Mouse (Mus musculus): ENCODE data around the gene Dnase1l1. TPM values are rescaled to one million over a fixed set of nuclear protein-coding genes. Genes with fewer than 3 reads are reported as not detected.

Dnase1l1 gene
- polyA plus RNA-seq, 1 experiment from 2014 or later: 2.8 TPM

- peak overlapping the region; percentile 54 for H3K4me2 ChIP-seq (ENCODE audit: low read length)
- 17% methylated on average over 35 of the region's 38 CpGs for WGBS
- H3K4me1 ChIP-seq (replicated peaks; ENCODE audit: control insufficient read depth, insufficient read depth, low read length): peaks cover 21% of the 10 kb centered on the region
- 0 out of 2 replicates have a peak, but pooled peaks cover 5% of the 10 kb centered on the region for H3K36me3 ChIP-seq (ENCODE audit: control insufficient read depth, insufficient read depth)
- peak overlapping the region; percentile 73 for H3K9ac ChIP-seq (replicated peaks; ENCODE audit: low read depth, low read length)
- peak overlapping the region; percentile 63 for H3K4me3 ChIP-seq (replicated peaks; ENCODE audit: low read length)
- ATAC-seq: peak; percentile 92
- no peaks in the 10 kb centered on the region for H3K9me3 ChIP-seq (ENCODE audit: control insufficient read depth, low read length)
- peak overlapping the region; percentile 93 for H3K27ac ChIP-seq (ENCODE audit: low read length)
- H3K27me3 ChIP-seq (replicated peaks; ENCODE audit: control insufficient read depth, insufficient read depth, low read length): no peaks in the 10 kb centered on the region
Observed at GRCm38 (mm10) chrX:74246213-74246681, 35.9 kb downstream of the Dnase1l1 start.

DNA sequence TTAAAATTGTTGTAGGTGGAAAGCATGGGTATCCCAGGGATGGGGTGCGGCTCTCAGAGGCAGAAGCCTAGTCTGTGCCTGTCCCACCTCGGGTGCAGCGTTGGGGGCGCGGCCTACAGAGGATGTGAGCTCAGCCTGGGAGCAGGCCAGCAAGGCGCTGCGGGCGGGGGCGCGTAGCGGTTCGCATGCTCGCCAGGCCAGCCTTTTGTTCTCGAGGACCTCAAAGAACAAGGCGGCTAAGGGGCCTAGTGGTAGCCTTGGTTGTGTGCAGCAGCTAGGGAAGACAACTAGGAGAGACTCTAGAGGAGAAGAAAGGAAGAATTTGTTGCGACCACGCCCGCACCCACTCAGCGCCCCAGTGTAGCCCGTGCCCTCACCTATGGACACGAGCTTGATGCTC is 36.5 kb downstream of the Dnase1l1 start:
- Histone ChIP-seq H3K4me3 (replicated peaks; ENCODE audit: low read length) (peak overlapping the region; percentile 63), H3K9me3 (ENCODE audit: control insufficient read depth, low read length) (no peaks in the 10 kb centered on the region), H3K27me3 (replicated peaks; ENCODE audit: control insufficient read depth, insufficient read depth, low read length) (no peaks in the 10 kb centered on the region), H3K36me3 (ENCODE audit: control insufficient read depth, insufficient read depth) (0 out of 2 replicates have a peak, but pooled peaks cover 5% of the 10 kb centered on the region), H3K4me1 (replicated peaks; ENCODE audit: control insufficient read depth, insufficient read depth, low read length) (peaks cover 21% of the 10 kb centered on the region), H3K27ac (ENCODE audit: low read length) (peak overlapping the region; percentile 93), H3K9ac (replicated peaks; ENCODE audit: low read depth, low read length) (peak overlapping the region; percentile 73), H3K4me2 (ENCODE audit: low read length) (peak overlapping the region; percentile 76)
- WGBS: 20% methylated on average over 21 of the region's 21 CpGs
- ATAC-seq: peak; percentile 45

GRCm38 (mm10) chrX:74245107-74245506 is 37.0 kb downstream of the Dnase1l1 start:
- H3K9ac ChIP-seq (replicated peaks; ENCODE audit: low read depth, low read length): peak overlapping the region; percentile 73
- no peak for ATAC-seq
- H3K4me1 ChIP-seq (replicated peaks; ENCODE audit: control insufficient read depth, insufficient read depth, low read length): peaks cover 21% of the 10 kb centered on the region
- peak overlapping the region; percentile 76 for H3K4me2 ChIP-seq (ENCODE audit: low read length)
- peak overlapping the region; percentile 63 for H3K4me3 ChIP-seq (replicated peaks; ENCODE audit: low read length)
- WGBS: 38% methylated on average over 1 of the region's 1 CpGs
- H3K27ac ChIP-seq (ENCODE audit: low read length): peak overlapping the region; percentile 93
- H3K36me3 ChIP-seq (ENCODE audit: control insufficient read depth, insufficient read depth): 0 out of 2 replicates have a peak, but pooled peaks cover 5% of the 10 kb centered on the region
- H3K27me3 ChIP-seq (replicated peaks; ENCODE audit: control insufficient read depth, insufficient read depth, low read length): no peaks in the 10 kb centered on the region
- H3K9me3 ChIP-seq (ENCODE audit: control insufficient read depth, low read length): no peaks in the 10 kb centered on the region

DNA sequence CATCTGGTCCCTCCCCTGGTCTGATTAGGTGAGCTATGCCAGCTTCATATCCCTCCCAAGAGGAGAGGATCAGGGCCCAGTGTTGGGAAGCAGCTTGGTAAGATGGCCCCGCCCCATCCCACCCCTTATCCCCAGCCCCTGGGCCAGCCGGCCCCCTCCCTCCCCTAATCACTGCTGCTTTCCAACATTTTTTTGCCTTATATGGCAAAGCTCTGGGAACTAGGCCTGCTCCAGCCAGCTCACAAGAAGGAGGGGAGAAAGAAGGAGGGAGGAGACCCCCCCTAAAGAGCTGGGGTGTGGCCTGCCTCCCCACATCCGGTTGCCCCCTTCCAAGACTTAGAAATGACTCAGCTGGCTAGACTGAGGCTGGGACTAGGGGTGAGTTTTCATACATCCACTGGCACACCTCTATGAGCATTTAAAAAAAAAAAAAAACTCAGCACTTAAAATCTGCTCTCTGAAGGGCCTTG is 37.5 kb downstream of the Dnase1l1 start:
- peak; percentile 38 for ATAC-seq

DNA sequence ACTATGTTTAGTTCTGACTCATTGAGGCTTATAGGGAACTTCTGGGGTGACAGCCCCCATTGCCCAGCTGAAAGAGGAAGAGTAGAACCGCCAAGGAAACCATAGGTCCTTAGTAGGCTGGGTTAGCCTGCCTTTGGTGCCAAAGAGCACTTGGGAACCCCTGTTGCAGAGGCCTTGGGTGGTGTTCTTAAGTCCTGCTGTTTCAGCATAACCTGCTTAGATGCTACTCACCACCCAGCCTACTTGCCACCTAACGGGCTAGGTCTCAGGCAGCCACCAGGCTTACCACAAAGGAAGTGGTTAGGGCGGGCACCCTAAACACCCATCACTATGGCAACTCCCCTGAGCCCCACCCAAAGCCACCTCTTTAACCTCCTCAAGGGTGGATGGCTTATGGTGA is 38.3 kb downstream of the Dnase1l1 start:
- Histone ChIP-seq H3K4me3 (replicated peaks; ENCODE audit: low read length) (peak overlapping the region; percentile 63), H3K9me3 (ENCODE audit: control insufficient read depth, low read length) (no peaks in the 10 kb centered on the region), H3K4me1 (replicated peaks; ENCODE audit: control insufficient read depth, insufficient read depth, low read length) (peaks cover 16% of the 10 kb centered on the region), H3K27me3 (replicated peaks; ENCODE audit: control insufficient read depth, insufficient read depth, low read length) (no peaks in the 10 kb centered on the region), H3K27ac (ENCODE audit: low read length) (no peak overlapping the region; the same call in 1 of the 2 replicates), H3K9ac (replicated peaks; ENCODE audit: low read depth, low read length) (peak overlapping the region; percentile 73; the same call in 1 of the 2 replicates), H3K36me3 (ENCODE audit: control insufficient read depth, insufficient read depth) (0 out of 2 replicates have a peak, but pooled peaks cover 7% of the 10 kb centered on the region), H3K4me2 (ENCODE audit: low read length) (peak overlapping the region; percentile 76)
- no peak for ATAC-seq
- 53% methylated on average over 3 of the region's 3 CpGs for WGBS

More for the DNA sequence above, 37.5 kb downstream of the Dnase1l1 start:
- H3K4me1 ChIP-seq (replicated peaks; ENCODE audit: control insufficient read depth, insufficient read depth, low read length): peaks cover 21% of the 10 kb centered on the region
- H3K36me3 ChIP-seq (ENCODE audit: control insufficient read depth, insufficient read depth): 0 out of 2 replicates have a peak, but pooled peaks cover 5% of the 10 kb centered on the region
- H3K27ac ChIP-seq (ENCODE audit: low read length): peak overlapping the region; percentile 93
- peak overlapping the region; percentile 76 for H3K4me2 ChIP-seq (ENCODE audit: low read length)
- 11% methylated on average over 3 of the region's 3 CpGs for WGBS
- peak overlapping the region; percentile 73 for H3K9ac ChIP-seq (replicated peaks; ENCODE audit: low read depth, low read length)
- peak overlapping the region; percentile 63 for H3K4me3 ChIP-seq (replicated peaks; ENCODE audit: low read length)
- no peaks in the 10 kb centered on the region for H3K27me3 ChIP-seq (replicated peaks; ENCODE audit: control insufficient read depth, insufficient read depth, low read length)
- H3K9me3 ChIP-seq (ENCODE audit: control insufficient read depth, low read length): no peaks in the 10 kb centered on the region

- 75% methylated on average over 2 of the region's 2 CpGs for WGBS
- ATAC-seq: no peak
- 0 out of 2 replicates have a peak, but pooled peaks cover 9% of the 10 kb centered on the region for H3K36me3 ChIP-seq (ENCODE audit: control insufficient read depth, insufficient read depth)
- H3K4me3 ChIP-seq (replicated peaks; ENCODE audit: low read length): peak overlapping the region; percentile 63
- peak overlapping the region; percentile 76 for H3K4me2 ChIP-seq (ENCODE audit: low read length)
- no peak overlapping the region for H3K9ac ChIP-seq (replicated peaks; ENCODE audit: low read depth, low read length)
- no peaks in the 10 kb centered on the region for H3K27me3 ChIP-seq (replicated peaks; ENCODE audit: control insufficient read depth, insufficient read depth, low read length)
- H3K27ac ChIP-seq (ENCODE audit: low read length): no peak overlapping the region
- H3K4me1 ChIP-seq (replicated peaks; ENCODE audit: control insufficient read depth, insufficient read depth, low read length): peaks cover 16% of the 10 kb centered on the region
- H3K9me3 ChIP-seq (ENCODE audit: control insufficient read depth, low read length): no peaks in the 10 kb centered on the region
Observed at GRCm38 (mm10) chrX:74243396-74243795, 38.7 kb downstream of the Dnase1l1 start.

DNA sequence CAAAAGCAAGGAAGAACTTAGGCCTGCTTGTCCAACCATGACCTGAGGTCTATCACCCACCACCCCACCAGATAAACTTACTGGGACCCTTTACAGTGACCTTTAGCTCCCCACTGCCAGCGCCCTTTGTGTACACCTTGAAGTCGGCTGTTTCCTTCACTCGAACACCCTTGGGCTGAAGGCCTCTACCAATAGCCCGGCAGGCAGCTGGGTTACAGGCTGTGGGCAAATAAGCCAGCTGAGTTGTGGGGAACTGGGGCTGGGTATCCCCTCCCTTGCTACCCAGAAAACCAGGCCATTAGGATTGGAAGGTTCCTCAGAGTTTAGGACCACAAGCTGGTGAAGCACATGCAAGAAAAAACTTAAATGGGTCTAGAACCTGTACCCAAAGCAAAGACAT is 41.8 kb downstream of the Dnase1l1 start:
- Histone ChIP-seq H3K4me1 (replicated peaks; ENCODE audit: control insufficient read depth, insufficient read depth, low read length) (peaks cover 16% of the 10 kb centered on the region), H3K4me3 (replicated peaks; ENCODE audit: low read length) (no peak overlapping the region), H3K9ac (replicated peaks; ENCODE audit: low read depth, low read length) (no peak overlapping the region), H3K27me3 (replicated peaks; ENCODE audit: control insufficient read depth, insufficient read depth, low read length) (no peaks in the 10 kb centered on the region), H3K9me3 (ENCODE audit: control insufficient read depth, low read length) (no peaks in the 10 kb centered on the region), H3K27ac (ENCODE audit: low read length) (no peak overlapping the region), H3K36me3 (ENCODE audit: control insufficient read depth, insufficient read depth) (peaks cover 15% of the 10 kb centered on the region; the same call in 1 of the 2 replicates), H3K4me2 (ENCODE audit: low read length) (no peak overlapping the region)
- ATAC-seq: no peak
- WGBS: 95% methylated on average over 4 of the region's 4 CpGs

DNA sequence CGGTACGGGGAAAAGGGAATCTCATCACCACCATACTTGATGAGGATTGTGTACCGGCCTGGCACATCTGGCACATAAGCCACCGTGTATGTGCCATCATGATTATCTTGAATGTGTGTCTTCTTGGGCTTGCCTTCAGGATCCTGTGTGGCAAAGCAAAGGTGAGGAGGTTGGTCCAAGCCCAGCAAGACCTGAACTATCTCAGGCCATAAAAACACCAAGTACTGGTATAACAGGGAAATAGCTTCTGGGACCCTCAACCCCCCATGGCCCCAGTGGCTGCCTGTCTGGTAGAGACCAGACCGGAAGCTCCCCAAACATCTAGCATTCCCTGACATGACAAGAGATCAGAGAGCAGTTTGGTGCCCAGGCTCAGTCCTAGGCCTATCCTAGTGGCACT is 48.9 kb downstream of the Dnase1l1 start:
- Histone ChIP-seq H3K4me2 (ENCODE audit: low read length) (no peak overlapping the region), H3K36me3 (ENCODE audit: control insufficient read depth, insufficient read depth) (peaks cover 26% of the 10 kb centered on the region; the same call in 1 of the 2 replicates), H3K4me1 (replicated peaks; ENCODE audit: control insufficient read depth, insufficient read depth, low read length) (no peaks in the 10 kb centered on the region), H3K9ac (replicated peaks; ENCODE audit: low read depth, low read length) (no peak overlapping the region), H3K27ac (ENCODE audit: low read length) (no peak overlapping the region), H3K9me3 (ENCODE audit: control insufficient read depth, low read length) (no peaks in the 10 kb centered on the region), H3K27me3 (replicated peaks; ENCODE audit: control insufficient read depth, insufficient read depth, low read length) (no peaks in the 10 kb centered on the region), H3K4me3 (replicated peaks; ENCODE audit: low read length) (no peak overlapping the region)
- 93% methylated on average over 5 of the region's 5 CpGs for WGBS
- no peak for ATAC-seq

DNA sequence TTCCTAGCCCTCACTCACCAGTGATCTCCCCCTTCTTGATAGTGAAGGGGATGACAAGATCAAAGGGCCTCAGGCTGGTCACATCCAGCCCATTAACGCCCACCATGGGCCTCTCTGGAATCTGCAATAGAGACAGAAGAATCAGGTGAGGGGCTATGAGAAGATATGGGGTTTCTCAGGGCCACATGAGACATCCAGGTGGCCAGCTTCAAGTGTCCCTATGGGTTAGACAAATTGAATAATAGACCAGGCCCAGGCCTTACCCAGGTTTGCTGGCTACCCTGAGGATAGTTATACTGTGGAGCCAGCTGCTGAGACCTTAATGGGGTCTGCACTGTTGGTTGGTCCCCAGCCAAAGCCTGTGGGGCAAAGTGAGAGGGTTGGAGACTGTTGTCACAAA is 52.1 kb downstream of the Dnase1l1 start:
- Histone ChIP-seq H3K27ac (ENCODE audit: low read length) (no peak overlapping the region), H3K4me3 (replicated peaks; ENCODE audit: low read length) (no peak overlapping the region), H3K27me3 (replicated peaks; ENCODE audit: control insufficient read depth, insufficient read depth, low read length) (no peaks in the 10 kb centered on the region), H3K9ac (replicated peaks; ENCODE audit: low read depth, low read length) (no peak overlapping the region), H3K9me3 (ENCODE audit: control insufficient read depth, low read length) (no peaks in the 10 kb centered on the region), H3K4me2 (ENCODE audit: low read length) (no peak overlapping the region), H3K4me1 (replicated peaks; ENCODE audit: control insufficient read depth, insufficient read depth, low read length) (no peaks in the 10 kb centered on the region), H3K36me3 (ENCODE audit: control insufficient read depth, insufficient read depth) (peaks cover 23% of the 10 kb centered on the region)
- ATAC-seq: no peak
- whole genome bisulfite sequencing: 72% methylated on average over 1 of the region's 1 CpGs
